Mouse (Mus musculus) liver, adult (tissue): ENCODE results near the gene Ralbp1.

Experiments
- GATA4 ChIP-seq: IDR thresholded peaks from 2 replicates; pipeline ENCODE4 v1.6.1; 2014; ENCODE audit warnings: mild to moderate bottlenecking, low read length; ENCODE audit not compliant: insufficient replicate concordance

Ralbp1 gene

DNA sequence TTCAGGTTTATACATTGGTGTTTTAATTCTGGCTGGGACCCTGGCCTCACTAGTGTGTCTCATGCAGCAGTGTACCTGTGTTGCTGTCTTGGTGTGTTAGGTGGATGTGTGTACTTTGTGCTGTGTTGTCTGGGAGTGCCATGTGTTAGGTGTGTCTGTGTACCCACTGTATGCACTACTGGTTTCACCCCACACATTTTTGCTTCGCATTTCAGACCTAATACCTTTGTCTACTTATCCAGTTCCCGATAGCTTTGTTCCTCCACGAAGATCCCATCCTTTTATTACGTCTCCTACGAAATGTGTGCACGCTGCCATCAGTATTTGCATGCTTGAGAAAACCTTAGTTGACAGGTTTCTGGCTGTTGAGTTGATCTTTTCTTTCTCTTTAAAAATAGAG, 85.1 kb downstream of the Ralbp1 start:
- TF ChIP-seq GATA4 = no peak

DNA sequence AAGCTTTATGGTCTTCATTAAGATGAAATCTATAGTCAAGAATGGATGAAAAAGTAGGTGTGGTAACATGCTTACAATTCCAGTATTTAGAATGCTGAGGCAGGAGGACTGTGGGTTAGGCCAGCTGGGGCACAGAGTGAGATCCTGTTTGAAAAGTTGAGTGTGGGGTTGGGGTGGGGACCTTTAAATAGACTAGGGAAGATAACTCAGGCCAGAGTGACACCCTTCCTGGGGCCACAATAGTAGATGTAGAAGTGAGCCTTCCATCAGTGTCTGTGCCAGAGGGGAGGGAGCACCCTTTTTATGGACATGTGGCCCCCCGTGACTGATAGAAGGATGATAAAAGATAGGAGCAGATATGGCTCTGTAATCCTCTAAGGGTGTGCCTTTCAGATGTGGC, 86.2 kb downstream of the Ralbp1 start:
- TF ChIP-seq GATA4 = no peak

DNA sequence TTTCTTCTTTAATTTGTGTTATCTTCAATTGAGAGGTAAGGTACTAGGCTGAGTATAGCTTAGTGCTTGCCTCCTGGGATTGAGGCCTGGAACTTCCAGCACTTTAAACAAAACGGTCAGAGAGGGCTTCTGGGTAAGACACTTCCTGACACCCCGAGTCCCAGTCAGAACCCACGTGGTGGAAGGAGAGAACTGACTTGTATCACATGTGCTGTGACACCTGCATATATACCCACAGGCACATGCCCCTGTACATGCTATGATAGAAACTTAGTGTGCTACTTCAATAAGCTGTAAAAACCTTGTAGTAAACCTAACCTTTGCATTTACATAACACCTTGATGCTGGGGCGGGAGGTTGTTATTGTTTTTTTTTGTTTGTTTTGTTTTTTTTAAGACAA, 87.2 kb downstream of the Ralbp1 start:
- no peak for TF ChIP-seq GATA4
